Mouse (Mus musculus) heart, embryonic 12.5 days (tissue): ENCODE data around the gene Chil6. TPM values are rescaled to one million over a fixed set of nuclear protein-coding genes. Genes with fewer than 3 reads are reported as not detected.

Source experiments
- ATAC-seq: fragments of 200-750 bp; cut with Nextera tagmentation; 2 replicates; pipeline ENCODE4 v1.8.0; 2017; ENCODE audit warnings: moderate TSS enrichment, moderate library complexity; ENCODE audit not compliant: insufficient number of reproducible peaks, low FRiP score
- H3K27ac ChIP-seq: fragments of 300-500 bp; sonication (generic); 2 replicates; pipeline ENCODE4 v1.5.1; 2016; ENCODE audit warnings: mild to moderate bottlenecking, moderate library complexity; ENCODE audit not compliant: poor library complexity, severe bottlenecking
- H3K27me3 ChIP-seq: fragments of 300-500 bp; sonication (generic); replicated peaks from 2 replicates; pipeline ENCODE4 v1.6.1; 2016; ENCODE audit warnings: mild to moderate bottlenecking, moderate library complexity
- H3K36me3 ChIP-seq: fragments of 300-500 bp; sonication (generic); 2 replicates; pipeline ENCODE4 v1.6.1; 2016; ENCODE audit warnings: mild to moderate bottlenecking, moderate library complexity
- H3K4me1 ChIP-seq: fragments of 300-500 bp; sonication (generic); replicated peaks from 2 replicates; pipeline ENCODE4 v1.6.1; 2016; ENCODE audit warnings: mild to moderate bottlenecking
- H3K4me2 ChIP-seq: fragments of 300-500 bp; sonication (generic); 2 replicates; pipeline ENCODE4 v1.6.1; 2016; ENCODE audit warnings: mild to moderate bottlenecking, moderate library complexity
- H3K4me3 ChIP-seq: fragments of 300-500 bp; sonication (generic); 2 replicates; pipeline ENCODE4 v1.5.1; 2016; ENCODE audit warnings: mild to moderate bottlenecking
- H3K9ac ChIP-seq: fragments of 300-500 bp; sonication (generic); 2 replicates; pipeline ENCODE4 v1.6.1; 2016; ENCODE audit warnings: mild to moderate bottlenecking, moderate library complexity
- H3K9me3 ChIP-seq: fragments of 300-500 bp; sonication (generic); replicated peaks from 2 replicates; pipeline ENCODE4 v1.6.1; 2016; ENCODE audit warnings: mild to moderate bottlenecking, moderate library complexity
- WGBS: fragments of 180-500 bp; shearing (Covaris S2); methylation state at CpG from one replicate; pipeline ENCODE4 v1.1.7; 2016; 5-methylcytosine and 5-hydroxymethylcytosine counted together
- polyA plus RNA-seq: library from polyadenylated mRNA; unstranded; fragments of >200 nt; fragmentation: Nextera tagmentation; extraction: Ambion mirVana; gene quantifications from 2 replicates; pipeline ENCODE4 v1.2.1, GENCODE M21; 2016

The Chil6 gene
- polyA plus RNA-seq, result not detected in 2 replicates

GRCm38 (mm10) chr3:106406082-106406481, at the start of gene Chil6:
Gene Chil6, minus strand, starts transcription at chr3:106406182.
- no peak within 1 kb of the TSS for H3K9ac ChIP-seq
- H3K9me3 ChIP-seq, result peaks cover under 1% of the 10 kb centered on the region; the same call in 1 of the 2 replicates
- no peak within 1 kb of the TSS for H3K27ac ChIP-seq
- no peaks in the 10 kb centered on the region for H3K36me3 ChIP-seq
- ATAC-seq, result no peak
- no peaks in the 10 kb centered on the region for H3K4me1 ChIP-seq
- no peak within 1 kb of the TSS for H3K4me3 ChIP-seq
- no peaks in the 10 kb centered on the region for H3K27me3 ChIP-seq
- H3K4me2 ChIP-seq, result no peak within 1 kb of the TSS

GRCm38 (mm10) chr3:106452616-106453015, 46.6 kb upstream of the Chil6 start:
- Histone ChIP-seq H3K9me3 (no peaks in the 10 kb centered on the region), H3K4me2 (no peak overlapping the region), H3K9ac (no peak overlapping the region), H3K36me3 (no peaks in the 10 kb centered on the region), H3K27ac (no peak overlapping the region), H3K27me3 (0 out of 2 replicates have a peak, but pooled peaks cover 4% of the 10 kb centered on the region), H3K4me1 (no peaks in the 10 kb centered on the region), H3K4me3 (no peak overlapping the region)
- no peak for ATAC-seq
- 55% methylated on average over 4 of the region's 4 CpGs for WGBS

GRCm38 (mm10) chr3:106449567-106449966, 43.6 kb upstream of the Chil6 start:
- WGBS, result 67% methylated on average over 4 of the region's 4 CpGs
- no peak for ATAC-seq

GRCm38 (mm10) chr3:106448995-106449394, 43.0 kb upstream of the Chil6 start:
- Histone ChIP-seq H3K4me2 (no peak overlapping the region), H3K4me1 (no peaks in the 10 kb centered on the region), H3K9ac (no peak overlapping the region), H3K27me3 (0 out of 2 replicates have a peak, but pooled peaks cover 4% of the 10 kb centered on the region), H3K4me3 (no peak overlapping the region), H3K36me3 (no peaks in the 10 kb centered on the region), H3K9me3 (no peaks in the 10 kb centered on the region), H3K27ac (no peak overlapping the region)
- no peak for ATAC-seq

More at GRCm38 (mm10) chr3:106449567-106449966, 43.6 kb upstream of the Chil6 start:
- Histone ChIP-seq H3K4me1 (no peaks in the 10 kb centered on the region), H3K27ac (no peak overlapping the region), H3K4me3 (no peak overlapping the region), H3K4me2 (no peak overlapping the region), H3K9ac (no peak overlapping the region), H3K9me3 (no peaks in the 10 kb centered on the region), H3K27me3 (0 out of 2 replicates have a peak, but pooled peaks cover 4% of the 10 kb centered on the region), H3K36me3 (no peaks in the 10 kb centered on the region)

- H3K9ac ChIP-seq, result no peak overlapping the region
- no peaks in the 10 kb centered on the region for H3K9me3 ChIP-seq
- H3K4me3 ChIP-seq, result no peak overlapping the region
- H3K4me1 ChIP-seq, result no peaks in the 10 kb centered on the region
- no peaks in the 10 kb centered on the region for H3K36me3 ChIP-seq
- no peak overlapping the region for H3K4me2 ChIP-seq
- ATAC-seq, result no peak
- no peak overlapping the region for H3K27ac ChIP-seq
- H3K27me3 ChIP-seq, result 0 out of 2 replicates have a peak, but pooled peaks cover 4% of the 10 kb centered on the region
Measured at GRCm38 (mm10) chr3:106448571-106448970, 42.6 kb upstream of the Chil6 start.

Other genes starting within 250 kb of the Chil6 start
- not detected in 2 replicates for gene Chil3, start 238.6 kb downstream of the Chil6 start, polyA plus RNA-seq
- not detected in 2 replicates for gene Chil4, start 186.7 kb downstream of the Chil6 start, polyA plus RNA-seq
- gene Dennd2d, start 76.2 kb upstream of the Chil6 start, polyA plus RNA-seq, result 2.0 and 2.2 TPM in 2 replicates
- 57.6 and 59.4 TPM in 2 replicates for gene Dram2, start 141.6 kb upstream of the Chil6 start, polyA plus RNA-seq
- 32.4 and 32.9 TPM in 2 replicates for gene Cept1, start 141.6 kb upstream of the Chil6 start, polyA plus RNA-seq